Comparison of ENCODE assay signal across 30 mouse cellular contexts in the genomic region with DNA sequence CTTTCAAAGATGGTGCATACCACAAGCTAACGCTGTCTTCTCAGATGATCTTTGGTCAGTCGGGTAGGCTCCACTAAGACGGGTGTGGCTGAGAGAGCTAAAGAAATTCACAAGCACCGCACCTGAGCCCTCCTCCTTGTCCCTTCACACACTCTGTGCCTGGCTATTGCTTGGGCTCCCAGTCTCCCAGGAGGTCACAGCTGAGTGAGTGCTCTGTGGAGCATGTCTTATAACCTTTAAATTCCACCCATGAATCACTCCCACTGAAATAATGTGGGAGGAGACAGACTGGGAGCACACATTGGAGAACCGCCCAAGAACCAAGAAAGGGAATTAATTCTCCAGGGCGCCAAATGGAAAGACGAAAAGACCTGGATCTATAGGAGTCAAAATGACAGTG. TPM values are rescaled to one million over a fixed set of nuclear protein-coding genes. Genes with fewer than 3 reads are reported as not detected.
DNase-seq lines count a peak whose midpoint lies in the region; ATAC-seq lines count a peak whose summit lies in the region.
"Had no signal": no experiment of that assay in that cellular context is flagged by ENCODE, and none has a peak within 500 bp of the region (broad histone marks: within the 10 kb centered on the region; RNA-seq: fewer than 3 reads in every experiment).

No protein-coding gene starts in this region.

- 72% methylated on average over 7 of the region's 7 CpGs for WGBS in neural tube, embryonic 13.5 days
- WGBS in neural tube, embryonic 15.5 days = 64% methylated on average over 7 of the region's 7 CpGs

- H3K9me3 ChIP-seq in neural tube, embryonic 13.5 days = no peaks in the 10 kb centered on the region
- no peaks in the 10 kb centered on the region for H3K9me3 ChIP-seq in neural tube, embryonic 15.5 days (replicated peaks)
- H3K9me3 ChIP-seq: heart, embryonic 12.5 days; hindbrain, embryonic 15.5 days; liver, embryonic 15.5 days; lung, embryonic 15.5 days; stomach, embryonic 15.5 days had no signal

- H3K27me3 ChIP-seq in neural tube, embryonic 13.5 days = no peaks in the 10 kb centered on the region
- H3K27me3 ChIP-seq in neural tube, embryonic 15.5 days (replicated peaks) = no peaks in the 10 kb centered on the region
- H3K27me3 ChIP-seq: heart, embryonic 12.5 days; hindbrain, embryonic 15.5 days; liver, embryonic 15.5 days; lung, embryonic 15.5 days; stomach, embryonic 15.5 days had no signal

- no peak overlapping the region for H3K4me3 ChIP-seq in neural tube, embryonic 13.5 days
- H3K4me3 ChIP-seq in neural tube, embryonic 15.5 days (replicated peaks) = no peak overlapping the region
- H3K4me3 ChIP-seq: erythroblast, embryonic 14.5 days; gastrocnemius, adult 2 months; heart, adult 2 months; heart, embryonic 12.5 days; hindbrain, embryonic 15.5 days; liver, embryonic 15.5 days; lung, embryonic 15.5 days; stomach, embryonic 15.5 days had no signal

- ATAC-seq in neural tube, embryonic 13.5 days (ENCODE audit: low read depth) = 0 out of 2 replicates have a peak, but pooled peaks have one; percentile 59
- no peak for ATAC-seq in neural tube, embryonic 15.5 days (ENCODE audit: low FRiP score)
- ATAC-seq: forebrain, embryonic 16.5 days; inflammation-experienced regulatory T-cells, adult 6 months; midbrain, embryonic 16.5 days had no signal

- no peak overlapping the region for H3K9ac ChIP-seq in neural tube, embryonic 13.5 days
- no peak overlapping the region for H3K9ac ChIP-seq in neural tube, embryonic 15.5 days (replicated peaks)
- H3K9ac ChIP-seq: heart, embryonic 12.5 days; hindbrain, embryonic 15.5 days; liver, embryonic 15.5 days; lung, embryonic 15.5 days; stomach, embryonic 15.5 days had no signal

- intact Hi-C loops in heart, postnatal 25 days (cut with DNase I) = no loop called here

- no peak overlapping the region for H3K4me2 ChIP-seq in neural tube, embryonic 13.5 days
- H3K4me2 ChIP-seq in neural tube, embryonic 15.5 days = no peak overlapping the region
- H3K4me2 ChIP-seq: heart, embryonic 12.5 days; hindbrain, embryonic 15.5 days; liver, embryonic 15.5 days; lung, embryonic 15.5 days; midbrain, embryonic 11.5 days; stomach, embryonic 15.5 days had no signal

- H3K4me1 ChIP-seq in neural tube, embryonic 13.5 days (replicated peaks) = no peaks in the 10 kb centered on the region
- H3K4me1 ChIP-seq in neural tube, embryonic 15.5 days = no peaks in the 10 kb centered on the region
- H3K4me1 ChIP-seq: hindbrain, embryonic 15.5 days; liver, embryonic 15.5 days; stomach, embryonic 15.5 days had no signal

- peaks cover 47% of the 10 kb centered on the region for H3K36me3 ChIP-seq in neural tube, embryonic 13.5 days
- peaks cover 34% of the 10 kb centered on the region for H3K36me3 ChIP-seq in neural tube, embryonic 15.5 days
- H3K36me3 ChIP-seq: stomach, embryonic 15.5 days had no signal

- peak; percentile 80 for DNase-seq in kidney, adult 9 months
- DNase-seq in kidney, postnatal 10 days = peak; percentile 67
- DNase-seq in layer of hippocampus, postnatal 36 days = no peak
- no peak for DNase-seq in cerebellum, postnatal 36 days
- no peak for DNase-seq in heart, postnatal 25 days (ENCODE audit: low spot score)
- no peak for DNase-seq in layer of hippocampus, postnatal 10 days (ENCODE audit: low spot score in 2 of 2)
- DNase-seq: adrenal gland, adult 8-10 months; cerebellum, adult 11-12 months; cerebellum, adult 9-11 months; gastrocnemius, adult 2 months; heart, adult 2 months; liver; lung, postnatal 36 days; retina, postnatal 1 day; right cerebral cortex, postnatal 25 days; thymus, postnatal 14 days had no signal

- no peak overlapping the region for H3K27ac ChIP-seq in neural tube, embryonic 13.5 days (replicated peaks)
- no peak overlapping the region for H3K27ac ChIP-seq in neural tube, embryonic 15.5 days (replicated peaks)
- H3K27ac ChIP-seq: gastrocnemius, adult 2 months; heart, adult 2 months; hindbrain, embryonic 15.5 days; liver, embryonic 15.5 days; stomach, embryonic 15.5 days had no signal

RNA-seq across cellular contexts. Expression of a gene that starts 23.6 kb away (rescaled TPM):
- 0.42 and 0.55 TPM in 2 replicates for polyA plus RNA-seq in neural tube, embryonic 13.5 days (2015; fragmentation: Nextera tagmentation; extraction: Ambion mirVana)
- polyA plus RNA-seq in neural tube, embryonic 15.5 days (2015; fragmentation: Nextera tagmentation; extraction: Ambion mirVana) = 0.83 and 1.1 TPM in 2 replicates
- 1 to 10 TPM; 7.4 TPM for total RNA-seq in layer of hippocampus, postnatal 36 days (2021)
- total RNA-seq in heart, postnatal 25 days (2021) = under 1 TPM; 0.22 to 0.36 TPM
- total RNA-seq in layer of hippocampus, postnatal 10 days (2021) = 1 to 10 TPM; 3.3 to 3.7 TPM
- total RNA-seq: hematopoietic stem cell, adult 5-6 weeks; MEL had no signal
- polyA plus RNA-seq: erythroblast, embryonic 14.5 days; inflammation-experienced regulatory T-cells, adult 6 months had no signal

RNA-seq across cellular contexts. Expression of a gene that starts 56.4 kb away (rescaled TPM):
- polyA plus RNA-seq in neural tube, embryonic 13.5 days (2015; fragmentation: Nextera tagmentation; extraction: Ambion mirVana) = 44.5 and 47.1 TPM in 2 replicates
- 43.7 and 45.0 TPM in 2 replicates for polyA plus RNA-seq in neural tube, embryonic 15.5 days (2015; fragmentation: Nextera tagmentation; extraction: Ambion mirVana)
- total RNA-seq in layer of hippocampus, postnatal 36 days (2021) = 10 to 100 TPM; 26.3 to 31.8 TPM
- total RNA-seq in heart, postnatal 25 days (2021) = 10 to 100 TPM in 1 of 2 experiments, 1 to 10 TPM in 1; 8.8 to 10.1 TPM
- total RNA-seq in layer of hippocampus, postnatal 10 days (2021) = 10 to 100 TPM; 34.9 to 36.4 TPM

RNA-seq across cellular contexts. Expression of a gene that starts 56.5 kb away (rescaled TPM):
- 4.2 and 4.7 TPM in 2 replicates for polyA plus RNA-seq in neural tube, embryonic 13.5 days (2015; fragmentation: Nextera tagmentation; extraction: Ambion mirVana)
- polyA plus RNA-seq in neural tube, embryonic 15.5 days (2015; fragmentation: Nextera tagmentation; extraction: Ambion mirVana) = 2.5 and 4.1 TPM in 2 replicates
- total RNA-seq in layer of hippocampus, postnatal 36 days (2021) = under 1 TPM; 0.17 to 0.86 TPM
- total RNA-seq in heart, postnatal 25 days (2021) = under 1 TPM in 1 of 2 experiments, not detected in 1; 0.20 TPM
- 1 to 10 TPM in 1 of 2 experiments, under 1 TPM in 1; 0.94 to 1.2 TPM for total RNA-seq in layer of hippocampus, postnatal 10 days (2021)
- total RNA-seq: gastrocnemius, adult 2 months had no signal

Comparison
In these comparisons a context has a peak if more than half of its experiments do, and no peak if none do; other contexts are left out.
1. DNase-seq: peak in kidney, adult 9 months (single experiment) and kidney, postnatal 10 days (single experiment); none in layer of hippocampus, postnatal 36 days (0 of 2), cerebellum, postnatal 36 days (0 of 2), heart, postnatal 25 days (single experiment) and layer of hippocampus, postnatal 10 days (0 of 2).